Mouse (Mus musculus) T-helper 1 cell (primary cell): Measurements from ENCODE around the gene Gng8.

ENCODE experiments used
- in situ Hi-C: fragments of 300-600 bp; cut with MboI, MseI; formaldehyde crosslinking; loops from one replicate; pipeline ENCODE4 v1.15.1; 2025; ENCODE audit warnings: high pct_unique_total_duplicates

The Gng8 gene

GRCm38 (mm10) chr7:16923283-16924036, 31.9 kb downstream of the Gng8 start:
- in situ Hi-C loops, result no loop called here

DNA sequence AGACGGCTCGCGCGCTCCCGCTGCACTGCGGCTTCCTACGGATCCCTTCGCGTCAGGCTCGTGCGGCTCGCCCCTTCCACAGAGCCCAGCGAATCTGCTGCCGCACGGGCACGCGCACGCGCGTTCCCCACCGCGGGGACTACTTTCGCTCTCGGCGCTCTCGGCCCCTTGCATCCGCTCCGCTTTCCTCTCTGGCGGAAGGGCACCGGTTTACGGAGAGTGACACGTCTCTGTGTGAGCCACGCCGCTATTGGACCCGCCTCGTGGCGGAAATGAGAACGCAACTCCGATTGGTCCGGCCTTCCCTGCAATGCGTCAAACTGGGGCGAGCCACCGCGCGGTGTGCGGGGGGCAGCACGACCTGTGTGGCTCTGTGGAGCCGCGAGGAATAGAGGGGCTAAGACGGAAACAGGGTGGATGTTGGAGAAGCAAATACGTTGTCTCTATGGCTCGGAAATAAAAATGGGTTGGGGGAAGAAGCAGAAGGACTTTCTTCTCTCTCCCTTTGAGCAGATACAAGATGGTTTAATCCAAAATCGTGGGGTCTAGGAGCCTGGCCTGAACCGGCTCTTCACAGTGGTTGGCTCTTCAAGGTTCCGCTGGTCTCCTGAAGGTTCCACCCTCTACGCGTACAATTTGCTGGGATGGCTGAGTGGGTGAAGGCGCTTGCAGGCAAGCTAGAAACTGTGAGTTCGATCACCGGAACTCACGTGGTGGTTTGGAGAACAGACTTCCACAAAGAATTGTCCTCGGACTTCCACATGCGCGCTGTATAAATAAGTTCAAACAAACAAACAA, 32.6 kb downstream of the Gng8 start, which contains the start of gene Calm3:
TSS of gene Calm3 (minus strand) at position 78 of the 798 bp plus-strand sequence.
- in situ Hi-C loops, result no loop called here

DNA sequence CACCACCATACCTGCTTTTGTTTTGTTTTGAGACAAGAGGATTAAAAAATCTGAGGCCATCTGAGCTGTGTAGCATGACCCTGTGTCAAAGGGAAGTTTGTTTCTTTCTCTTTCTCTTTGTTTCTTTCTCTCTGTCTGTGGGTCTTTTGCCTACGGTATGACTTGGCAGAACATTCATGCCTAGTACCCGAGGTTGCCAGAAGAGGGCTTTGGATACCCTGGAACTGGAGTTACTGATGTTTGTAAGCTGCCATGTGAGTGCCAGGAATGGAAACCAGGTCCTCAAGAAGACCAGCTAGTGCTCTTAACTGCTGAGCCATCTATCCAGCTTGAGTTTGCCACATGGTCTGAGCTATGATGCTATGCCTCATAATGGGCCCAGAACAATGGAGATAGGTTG, 36.8 kb downstream of the Gng8 start:
- in situ Hi-C loops, result no loop called here

DNA sequence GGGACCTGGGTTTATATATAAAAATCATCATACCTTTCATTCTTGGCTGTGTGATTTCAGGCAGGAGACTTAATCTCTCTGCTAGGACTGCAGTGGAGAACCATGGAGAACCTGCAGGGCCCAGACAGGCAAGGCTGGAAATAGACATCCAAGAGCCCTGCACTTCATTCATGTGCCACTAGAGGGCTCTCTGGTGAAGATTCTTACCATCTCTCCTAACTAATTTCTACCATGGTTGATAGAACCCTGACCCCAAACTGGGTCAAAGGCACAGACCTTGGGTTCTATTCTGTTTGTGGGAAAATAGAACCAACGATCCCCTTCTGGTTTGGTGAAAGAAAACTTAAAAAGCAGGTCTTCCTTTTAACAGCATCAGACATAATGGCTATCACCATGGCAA, 39.3 kb downstream of the Gng8 start:
- in situ Hi-C loops, result no loop called here

GRCm38 (mm10) chr7:16931968-16932627, 40.5 kb downstream of the Gng8 start:
- in situ Hi-C loops, result no loop called here

DNA sequence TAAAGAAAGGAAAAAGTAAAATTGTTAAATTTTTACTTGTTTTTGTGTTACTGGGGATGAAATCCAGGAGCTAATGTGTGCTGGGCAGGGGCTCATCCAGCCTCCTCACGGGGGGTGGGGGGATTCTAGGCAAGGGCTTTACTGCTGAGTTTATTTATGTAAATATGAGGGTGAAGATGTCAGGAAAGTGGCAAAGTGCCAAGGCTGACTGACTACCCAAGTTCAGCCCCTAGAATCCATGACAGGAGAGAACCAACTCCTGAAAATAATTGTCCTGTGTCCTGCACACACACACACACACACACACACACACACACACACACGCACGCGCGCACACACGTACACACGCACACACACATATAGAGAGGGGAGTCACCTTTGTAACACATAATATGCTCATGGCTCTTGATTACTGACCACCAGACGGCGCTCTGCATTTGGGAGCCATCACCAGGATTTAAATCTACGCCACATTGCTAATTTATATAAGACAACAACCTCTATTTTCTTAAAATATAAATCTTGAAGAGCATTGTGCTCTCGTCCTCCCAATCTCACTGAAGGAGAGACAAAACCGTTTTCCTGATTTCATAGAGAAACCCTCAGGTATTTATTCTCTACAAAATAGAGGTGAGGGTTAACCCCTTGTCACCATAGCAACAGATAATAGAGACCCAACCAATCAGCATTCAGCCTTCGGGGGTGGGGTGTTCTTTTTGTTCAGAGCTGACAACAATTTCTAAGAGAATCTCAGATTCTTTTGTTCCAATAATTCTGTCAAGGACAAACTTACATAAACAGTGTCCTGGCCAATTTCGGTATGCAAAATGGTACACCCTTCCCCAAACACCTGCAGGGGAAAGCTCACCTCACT, 41.4 kb downstream of the Gng8 start:
- in situ Hi-C loops, result no loop called here

DNA sequence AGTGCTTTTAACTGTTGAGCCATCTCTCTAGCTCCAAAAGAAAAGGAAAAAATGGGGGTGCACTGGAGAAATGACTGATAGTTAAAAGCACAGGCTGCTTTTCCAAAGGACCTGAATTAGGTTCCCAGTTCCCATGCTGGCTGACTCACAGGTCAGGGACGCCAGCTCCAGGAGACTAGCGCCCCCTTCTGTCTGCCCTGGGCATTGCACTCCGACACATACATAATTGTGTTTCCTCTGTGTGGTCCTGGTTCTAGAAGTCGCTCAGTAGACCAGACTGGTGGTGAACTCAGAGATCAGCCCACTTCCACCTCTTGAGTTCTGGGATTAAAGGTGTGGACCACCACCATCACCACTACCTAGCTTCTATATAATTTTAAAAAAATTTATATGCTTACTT, 45.7 kb downstream of the Gng8 start:
- in situ Hi-C loops, result no loop called here

DNA sequence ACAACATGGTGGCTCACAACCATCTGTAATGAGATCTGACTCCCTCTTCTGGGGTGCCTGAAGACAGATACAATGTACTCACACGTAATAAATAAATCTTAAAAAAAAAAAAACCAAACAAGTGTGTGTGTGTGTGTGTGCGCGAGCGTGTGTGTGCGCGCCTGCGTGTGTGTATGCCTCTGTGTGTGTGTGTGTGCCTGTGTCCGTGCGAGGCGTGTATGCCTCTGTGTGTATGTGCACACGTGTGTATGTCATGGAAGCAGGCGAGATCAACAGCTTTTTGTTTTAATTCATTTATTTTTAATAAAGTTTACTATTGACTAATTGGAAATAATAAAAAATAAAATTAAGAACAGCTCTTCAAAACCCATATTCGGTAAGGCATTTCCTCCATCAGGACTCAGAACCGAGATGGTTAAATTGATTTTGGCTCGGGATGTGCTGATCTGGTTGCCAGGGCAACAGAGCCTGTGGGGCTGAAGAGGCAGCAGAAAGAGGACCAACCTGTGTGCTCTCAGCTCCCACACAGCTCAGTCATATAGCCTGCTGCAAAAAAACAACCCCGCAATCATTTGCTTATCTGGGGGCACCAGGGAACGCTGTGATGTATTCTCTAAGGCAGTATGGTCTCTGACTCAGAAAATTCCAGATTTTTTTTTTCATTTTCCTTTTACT, 46.7 kb downstream of the Gng8 start:
- in situ Hi-C loops, result no loop called here

DNA sequence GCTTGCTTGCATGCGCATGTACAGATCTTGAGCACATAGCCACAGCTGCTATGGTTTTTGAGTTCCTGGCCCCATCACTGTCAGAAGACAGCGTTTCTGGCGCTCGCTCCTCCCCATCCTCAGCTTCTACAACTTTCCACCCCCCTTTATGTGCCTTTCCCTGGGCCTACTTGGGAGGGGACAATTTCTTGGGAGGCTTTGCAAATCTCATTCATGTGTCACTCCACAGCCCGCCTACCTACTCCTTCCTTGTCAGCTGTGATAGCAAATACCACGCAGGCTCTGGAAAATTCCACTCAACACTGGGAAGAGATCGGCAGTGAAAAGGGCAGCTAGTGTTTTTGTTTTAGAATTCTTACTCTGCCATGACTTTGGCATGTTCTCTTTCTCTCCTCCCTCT, 48.7 kb downstream of the Gng8 start:
- in situ Hi-C loops, result no loop called here

DNA sequence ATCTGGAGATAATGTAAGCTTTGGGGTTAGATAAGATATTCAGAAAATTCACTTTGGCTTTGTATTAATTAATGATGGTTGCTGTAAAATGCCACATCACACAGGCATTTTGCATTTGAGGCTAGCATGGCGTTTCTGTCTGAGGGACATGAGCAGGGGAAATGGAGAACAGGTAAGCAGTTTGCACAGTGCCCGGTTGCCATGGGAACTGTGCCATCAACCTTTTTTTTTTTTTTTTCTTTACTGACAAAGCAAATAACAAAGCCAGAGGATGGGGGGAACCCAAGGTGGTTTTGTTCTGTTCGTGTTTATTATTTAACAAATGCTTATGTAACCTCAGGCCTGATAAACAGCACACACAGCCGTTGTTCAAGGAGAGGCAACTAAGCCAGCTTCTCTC, 51.3 kb downstream of the Gng8 start:
- in situ Hi-C loops, result no loop called here

- in situ Hi-C loops, result no loop called here
These were observed 52.6 kb downstream of the Gng8 start, which contains the start of gene Pnmal2 for GRCm38 (mm10) chr7:16944061-16944807. TSS of gene Pnmal2 (plus strand) at chr7:16944682.

DNA sequence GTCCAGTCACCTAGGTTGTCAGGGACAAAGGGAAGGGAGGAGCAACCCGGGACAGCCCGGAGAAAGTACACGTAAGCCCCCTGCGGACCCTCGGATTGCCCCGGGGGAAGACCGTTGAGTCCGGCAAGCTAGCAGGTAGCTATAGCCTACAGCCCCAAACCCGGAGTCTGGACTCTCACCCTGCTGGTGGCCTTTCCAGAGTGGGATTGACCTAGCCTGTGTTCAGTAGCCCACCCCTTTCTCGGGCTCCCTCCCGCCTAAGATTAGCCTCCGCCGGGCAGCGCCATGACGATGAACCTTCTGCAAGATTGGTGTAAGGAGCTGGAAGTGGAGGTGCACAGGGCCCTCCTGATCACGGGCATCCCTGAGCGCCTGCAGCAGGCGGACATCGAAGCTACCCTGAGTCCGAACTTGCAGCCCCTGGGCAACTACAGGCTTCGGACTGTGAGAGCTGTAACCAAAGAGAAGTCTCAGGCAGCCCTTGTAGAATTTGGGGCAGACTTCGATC, 53.3 kb downstream of the Gng8 start:
- in situ Hi-C loops, result no loop called here
